ENCODE assay signal across 14 mouse cellular contexts in genomic region chr4:14201724-14202123, GRCm38 (mm10).
DNase-seq lines count a peak whose midpoint lies in the region.
"Had no signal": no experiment of that assay in that cellular context is flagged by ENCODE, and none has a peak within 500 bp of the region (broad histone marks: within the 10 kb centered on the region; RNA-seq: fewer than 3 reads in every experiment).

No protein-coding gene starts in this region.

- DNase-seq in embryo, embryonic 11 days, result peak; percentile 11
- no peak for DNase-seq in embryo, embryonic 10.5 days (ENCODE audit: low spot score)
- peak; percentile 6 to 17 for DNase-seq in layer of hippocampus, postnatal 10 days (ENCODE audit: low spot score in 2 of 2)
- no peak for DNase-seq in layer of hippocampus, adult 9-10 months (ENCODE audit: low spot score)
- DNase-seq in adipocyte (ENCODE audit: low spot score), result peak; percentile 5
- DNase-seq in forelimb bud, embryonic 11.5 days (ENCODE audit: low read depth, low spot score), result peak; percentile 33
- DNase-seq in ovary, postnatal 36 days (ENCODE audit: low spot score), result no peak
- DNase-seq in c-Kit-positive CD71-positive TER-119-positive erythroid progenitor cells, embryonic 14.5 days (ENCODE audit: low spot score), result no peak
- DNase-seq: adrenal gland, postnatal 10 days; cerebellum, adult 8-10 months; cerebellum, postnatal 14 days; gastrocnemius, adult 2 months; gastrocnemius, postnatal 25 days; kidney, adult 18-20 months had no signal

Comparison
In these comparisons a context has a peak if more than half of its experiments do, and no peak if none do; other contexts are left out.
1. DNase-seq: peak in embryo, embryonic 11 days (single experiment), layer of hippocampus, postnatal 10 days (2 of 2), adipocyte (single experiment) and forelimb bud, embryonic 11.5 days (single experiment); none in embryo, embryonic 10.5 days (single experiment), layer of hippocampus, adult 9-10 months (single experiment), ovary, postnatal 36 days (single experiment) and c-Kit-positive CD71-positive TER-119-positive erythroid progenitor cells, embryonic 14.5 days (single experiment).